Mouse (Mus musculus) 416B (cell line): ENCODE results near the gene Chst8.
A peak's percentile ranks its signal among the peaks of the same experiment; 100 is the strongest.

Experiments used
- DNase-seq: peaks from one replicate; pipeline ENCODE4 v3.0.0; 2011; ENCODE audit warnings: low read depth

Gene Chst8

GRCm38 (mm10) chr7:34714848-34715460, 97.6 kb downstream of the Chst8 start:
- DNase-seq = no peak

GRCm38 (mm10) chr7:34709111-34709510, 103.4 kb downstream of the Chst8 start:
- no peak for DNase-seq

GRCm38 (mm10) chr7:34704401-34704800, 108.1 kb downstream of the Chst8 start:
- DNase-seq = no peak

GRCm38 (mm10) chr7:34703437-34703836, 109.1 kb downstream of the Chst8 start:
- DNase-seq = no peak

- DNase-seq = peak; percentile 7
Measured at GRCm38 (mm10) chr7:34702718-34703351, 109.7 kb downstream of the Chst8 start.

GRCm38 (mm10) chr7:34699888-34700287, 112.6 kb downstream of the Chst8 start:
- DNase-seq = no peak

GRCm38 (mm10) chr7:34698221-34698620, 114.3 kb downstream of the Chst8 start:
- no peak for DNase-seq

- DNase-seq = no peak
Measured at GRCm38 (mm10) chr7:34696086-34696485, 116.4 kb downstream of the Chst8 start.

GRCm38 (mm10) chr7:34694898-34695297, 117.6 kb downstream of the Chst8 start:
- no peak for DNase-seq

- DNase-seq = no peak
Measured at GRCm38 (mm10) chr7:34693916-34694315, 118.6 kb downstream of the Chst8 start.

GRCm38 (mm10) chr7:34693072-34693471, 119.4 kb downstream of the Chst8 start:
- no peak for DNase-seq

GRCm38 (mm10) chr7:34690111-34690510, 122.4 kb downstream of the Chst8 start:
- DNase-seq = no peak

GRCm38 (mm10) chr7:34689028-34689427, 123.5 kb downstream of the Chst8 start:
- DNase-seq = no peak

- no peak for DNase-seq
Measured at GRCm38 (mm10) chr7:34685801-34686200, 126.7 kb downstream of the Chst8 start.

- no peak for DNase-seq
Measured at GRCm38 (mm10) chr7:34685176-34685575, 127.3 kb downstream of the Chst8 start.

GRCm38 (mm10) chr7:34680771-34681421, 131.6 kb downstream of the Chst8 start:
- DNase-seq = no peak

GRCm38 (mm10) chr7:34679886-34680285, 132.6 kb downstream of the Chst8 start:
- DNase-seq = no peak

GRCm38 (mm10) chr7:34675831-34676514, 136.5 kb downstream of the Chst8 start:
- peak; percentile 53 for DNase-seq

GRCm38 (mm10) chr7:34675120-34675790, 137.3 kb downstream of the Chst8 start:
- DNase-seq = no peak

- no peak for DNase-seq
Measured at GRCm38 (mm10) chr7:34672916-34673315, 139.6 kb downstream of the Chst8 start.

GRCm38 (mm10) chr7:34671911-34672310, 140.6 kb downstream of the Chst8 start:
- peak; percentile 79 for DNase-seq

- no peak for DNase-seq
Measured at GRCm38 (mm10) chr7:34670778-34671177, 141.7 kb downstream of the Chst8 start.
